Mouse (Mus musculus) lung, adult 2 months (tissue): ENCODE measurements around the gene Peg3.

Experiments used
- CTCF ChIP-seq: fragments of 200-500 bp; IDR thresholded peaks from 2 replicates; pipeline ENCODE4 v1.5.1; 2011; ENCODE audit warnings: mild to moderate bottlenecking, low read length, control low read depth; ENCODE audit not compliant: insufficient read depth
- POLR2A ChIP-seq: fragments of 200-500 bp; IDR thresholded peaks from 2 replicates; pipeline ENCODE4 v1.6.1; 2011; ENCODE audit warnings: low read depth, mild to moderate bottlenecking, control low read depth, low read length, borderline replicate concordance; ENCODE audit errors: extremely low read depth

GRCm38 (mm10) chr7:6685511-6685910, 44.7 kb downstream of the Peg3 start:
- no peak for TF ChIP-seq POLR2A
- no peak for TF ChIP-seq CTCF
